Mouse (Mus musculus) liver, embryonic 15.5 days (tissue): ENCODE measurements around the gene Syt16. TPM values are rescaled to one million over a fixed set of nuclear protein-coding genes. Genes with fewer than 3 reads are reported as not detected.

ENCODE experiments used
- ATAC-seq: fragments of 200-750 bp; cut with Nextera tagmentation; 2 replicates; pipeline ENCODE4 v1.8.0; 2017; ENCODE audit warnings: moderate number of reproducible peaks, mild to moderate bottlenecking, moderate library complexity; ENCODE audit not compliant: insufficient read depth
- H3K27ac ChIP-seq: fragments of 300-500 bp; sonication (generic); replicated peaks from 2 replicates; pipeline ENCODE4 v1.5.1; 2015; ENCODE audit warnings: mild to moderate bottlenecking, inconsistent platforms
- H3K27me3 ChIP-seq: fragments of 300-500 bp; sonication (generic); 2 replicates; pipeline ENCODE4 v1.6.1; 2015; ENCODE audit warnings: mild to moderate bottlenecking, inconsistent platforms
- H3K36me3 ChIP-seq: fragments of 300-500 bp; sonication (generic); replicated peaks from 2 replicates; pipeline ENCODE4 v1.6.1; 2015; ENCODE audit warnings: moderate library complexity, mild to moderate bottlenecking, inconsistent platforms
- H3K4me1 ChIP-seq: fragments of 300-500 bp; sonication (generic); replicated peaks from 2 replicates; pipeline ENCODE4 v1.6.1; 2015; ENCODE audit warnings: inconsistent platforms
- H3K4me2 ChIP-seq: fragments of 300-500 bp; sonication (generic); 2 replicates; pipeline ENCODE4 v1.6.1; 2015; ENCODE audit warnings: moderate library complexity, mild to moderate bottlenecking, inconsistent platforms
- H3K4me3 ChIP-seq: fragments of 300-500 bp; sonication (generic); replicated peaks from 2 replicates; pipeline ENCODE4 v1.5.1; 2015; ENCODE audit warnings: mild to moderate bottlenecking, inconsistent platforms
- H3K9ac ChIP-seq: fragments of 300-500 bp; sonication (generic); 2 replicates; pipeline ENCODE4 v1.6.1; 2015; ENCODE audit warnings: moderate library complexity, mild to moderate bottlenecking, inconsistent platforms
- H3K9me3 ChIP-seq: fragments of 300-500 bp; sonication (generic); replicated peaks from 2 replicates; pipeline ENCODE4 v1.6.1; 2016; ENCODE audit warnings: inconsistent platforms
- WGBS: fragments of 180-500 bp; shearing (Covaris S2); methylation state at CpG from one replicate; pipeline ENCODE4 v1.1.7; 2015; ENCODE audit warnings: mixed read lengths; ENCODE audit not compliant: insufficient replicate concordance; 5-methylcytosine and 5-hydroxymethylcytosine counted together
- polyA plus RNA-seq: library from polyadenylated mRNA; unstranded; fragments of >200 nt; fragmentation: Nextera tagmentation; extraction: Ambion mirVana; gene quantifications from 2 replicates; pipeline ENCODE4 v1.2.1, GENCODE M21; 2015

Gene Syt16
- polyA plus RNA-seq, 1 experiment from 2014 or later: 0.23 TPM

- H3K27me3 ChIP-seq: no peaks in the 10 kb centered on the region
- H3K9me3 ChIP-seq: no peaks in the 10 kb centered on the region
- H3K4me2 ChIP-seq: no peak overlapping the region
- no peak overlapping the region for H3K9ac ChIP-seq
- H3K27ac ChIP-seq: no peak overlapping the region
- 71% methylated on average over 11 of the region's 11 CpGs for whole genome bisulfite sequencing
- H3K4me1 ChIP-seq: no peaks in the 10 kb centered on the region
- no peak overlapping the region for H3K4me3 ChIP-seq
- H3K36me3 ChIP-seq: no peaks in the 10 kb centered on the region
- ATAC-seq: no peak
These were observed 190.9 kb downstream of the Syt16 start for GRCm38 (mm10) chr12:74188243-74188785.

GRCm38 (mm10) chr12:74188815-74189214, 191.4 kb downstream of the Syt16 start:
- Histone ChIP-seq H3K4me1 (no peaks in the 10 kb centered on the region), H3K4me3 (no peak overlapping the region), H3K36me3 (no peaks in the 10 kb centered on the region), H3K9me3 (no peaks in the 10 kb centered on the region), H3K4me2 (no peak overlapping the region), H3K9ac (no peak overlapping the region), H3K27ac (no peak overlapping the region), H3K27me3 (no peaks in the 10 kb centered on the region)
- ATAC-seq: no peak
- 53% methylated on average over 7 of the region's 7 CpGs for WGBS

- Histone ChIP-seq H3K9me3 (no peaks in the 10 kb centered on the region), H3K27ac (no peak overlapping the region), H3K4me2 (no peak overlapping the region), H3K4me3 (no peak overlapping the region), H3K27me3 (no peaks in the 10 kb centered on the region), H3K4me1 (no peaks in the 10 kb centered on the region), H3K9ac (no peak overlapping the region), H3K36me3 (no peaks in the 10 kb centered on the region)
- 63% methylated on average over 4 of the region's 4 CpGs for WGBS
- ATAC-seq: no peak
These were observed 192.4 kb downstream of the Syt16 start for GRCm38 (mm10) chr12:74189840-74190239.

- ATAC-seq: no peak
- WGBS: 67% methylated on average over 5 of the region's 5 CpGs
These were observed 192.8 kb downstream of the Syt16 start for GRCm38 (mm10) chr12:74190297-74190696.

GRCm38 (mm10) chr12:74192552-74192951, 195.1 kb downstream of the Syt16 start:
- H3K4me3 ChIP-seq: no peak overlapping the region
- H3K9ac ChIP-seq: no peak overlapping the region
- no peaks in the 10 kb centered on the region for H3K9me3 ChIP-seq
- ATAC-seq: no peak
- no peak overlapping the region for H3K4me2 ChIP-seq
- WGBS: 52% methylated on average over 4 of the region's 4 CpGs
- no peak overlapping the region for H3K27ac ChIP-seq
- no peaks in the 10 kb centered on the region for H3K36me3 ChIP-seq
- no peaks in the 10 kb centered on the region for H3K27me3 ChIP-seq
- no peaks in the 10 kb centered on the region for H3K4me1 ChIP-seq

More at GRCm38 (mm10) chr12:74190297-74190696, 192.8 kb downstream of the Syt16 start:
- H3K27ac ChIP-seq: no peak overlapping the region
- H3K9me3 ChIP-seq: no peaks in the 10 kb centered on the region
- H3K4me3 ChIP-seq: no peak overlapping the region
- H3K36me3 ChIP-seq: no peaks in the 10 kb centered on the region
- no peaks in the 10 kb centered on the region for H3K4me1 ChIP-seq
- no peak overlapping the region for H3K4me2 ChIP-seq
- no peaks in the 10 kb centered on the region for H3K27me3 ChIP-seq
- H3K9ac ChIP-seq: no peak overlapping the region

- H3K27ac ChIP-seq: no peak overlapping the region
- no peak overlapping the region for H3K9ac ChIP-seq
- H3K4me3 ChIP-seq: no peak overlapping the region
- 65% methylated on average over 5 of the region's 5 CpGs for WGBS
- no peaks in the 10 kb centered on the region for H3K36me3 ChIP-seq
- no peak overlapping the region for H3K4me2 ChIP-seq
- ATAC-seq: no peak
- H3K9me3 ChIP-seq: no peaks in the 10 kb centered on the region
- no peaks in the 10 kb centered on the region for H3K27me3 ChIP-seq
- no peaks in the 10 kb centered on the region for H3K4me1 ChIP-seq
These were observed 203.9 kb downstream of the Syt16 start for GRCm38 (mm10) chr12:74201410-74201809.

- ATAC-seq: no peak
- WGBS: 68% methylated on average over 6 of the region's 6 CpGs
- H3K4me1 ChIP-seq: no peaks in the 10 kb centered on the region
These were observed 205.1 kb downstream of the Syt16 start for GRCm38 (mm10) chr12:74202431-74203042.

GRCm38 (mm10) chr12:74212156-74212555, 214.7 kb downstream of the Syt16 start:
- no peak for ATAC-seq
- Histone ChIP-seq H3K36me3 (no peaks in the 10 kb centered on the region), H3K9me3 (no peaks in the 10 kb centered on the region), H3K27me3 (no peaks in the 10 kb centered on the region), H3K27ac (no peak overlapping the region), H3K4me2 (no peak overlapping the region), H3K4me1 (no peaks in the 10 kb centered on the region), H3K4me3 (no peak overlapping the region), H3K9ac (no peak overlapping the region)
- WGBS: 45% methylated on average over 3 of the region's 3 CpGs

More at GRCm38 (mm10) chr12:74202431-74203042, 205.1 kb downstream of the Syt16 start:
- Histone ChIP-seq H3K9ac (no peak overlapping the region), H3K9me3 (no peaks in the 10 kb centered on the region), H3K27ac (no peak overlapping the region), H3K4me3 (no peak overlapping the region), H3K4me2 (no peak overlapping the region), H3K27me3 (no peaks in the 10 kb centered on the region), H3K36me3 (no peaks in the 10 kb centered on the region)

- H3K4me1 ChIP-seq: no peaks in the 10 kb centered on the region
- no peak overlapping the region for H3K4me3 ChIP-seq
- no peak for ATAC-seq
- WGBS: 51% methylated on average over 5 of the region's 5 CpGs
- H3K9me3 ChIP-seq: no peaks in the 10 kb centered on the region
- no peak overlapping the region for H3K27ac ChIP-seq
- H3K9ac ChIP-seq: no peak overlapping the region
- no peaks in the 10 kb centered on the region for H3K36me3 ChIP-seq
- H3K4me2 ChIP-seq: no peak overlapping the region
- no peaks in the 10 kb centered on the region for H3K27me3 ChIP-seq
These were observed 218.8 kb downstream of the Syt16 start for GRCm38 (mm10) chr12:74216103-74216728.

- H3K4me1 ChIP-seq: no peaks in the 10 kb centered on the region
- WGBS: 50% methylated on average over 4 of the region's 4 CpGs
These were observed 222.4 kb downstream of the Syt16 start for GRCm38 (mm10) chr12:74219909-74220308.

GRCm38 (mm10) chr12:74220651-74221050, 223.2 kb downstream of the Syt16 start:
- Histone ChIP-seq H3K4me1 (no peaks in the 10 kb centered on the region), H3K27ac (no peak overlapping the region), H3K4me2 (no peak overlapping the region), H3K27me3 (no peaks in the 10 kb centered on the region), H3K4me3 (no peak overlapping the region), H3K36me3 (no peaks in the 10 kb centered on the region), H3K9ac (no peak overlapping the region), H3K9me3 (no peaks in the 10 kb centered on the region)
- no peak for ATAC-seq
- WGBS: 38% methylated on average over 1 of the region's 1 CpGs

More at GRCm38 (mm10) chr12:74219909-74220308, 222.4 kb downstream of the Syt16 start:
- Histone ChIP-seq H3K27me3 (no peaks in the 10 kb centered on the region), H3K27ac (no peak overlapping the region), H3K4me2 (no peak overlapping the region), H3K4me3 (no peak overlapping the region), H3K9ac (no peak overlapping the region), H3K36me3 (no peaks in the 10 kb centered on the region), H3K9me3 (no peaks in the 10 kb centered on the region)
- ATAC-seq: no peak
